Mouse (Mus musculus): ENCODE measurements at regions not wholly inside any gene's neighbourhood (a gene's known extent, or its start where the extent isn't known, plus 50 kb on each side); places are given as distances from the start of the nearest gene placed in this dataset.

DNA sequence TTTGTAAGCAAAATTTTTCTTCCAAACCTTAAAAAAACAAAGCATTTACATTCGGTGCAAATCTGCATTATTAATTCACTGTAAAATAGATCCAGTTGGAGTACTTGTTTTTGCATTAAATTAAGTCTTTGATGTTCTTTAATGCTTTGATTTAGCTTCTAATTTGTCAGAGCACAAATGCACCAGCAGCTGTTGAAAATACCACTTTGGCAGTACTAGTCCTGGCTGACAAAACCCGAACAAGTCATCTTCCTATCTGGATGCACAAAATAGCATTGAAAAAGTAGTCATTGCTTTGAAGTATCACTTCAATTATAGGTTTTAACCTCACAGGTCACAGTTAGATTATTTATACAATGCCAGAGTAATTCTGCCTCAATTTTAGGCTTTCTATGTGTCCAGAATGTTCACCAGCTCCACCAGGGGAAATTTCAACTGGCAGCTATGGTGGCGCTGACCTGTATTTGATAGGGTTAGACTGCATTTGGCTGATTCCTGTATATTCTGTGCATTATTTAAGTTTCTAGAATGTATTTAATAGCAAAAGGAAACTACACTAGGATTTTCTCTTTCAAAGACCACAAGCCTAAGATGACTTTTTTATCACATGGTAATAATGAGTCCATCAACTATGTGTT is 163.3 kb upstream of the Zic1 start:
- no peak for TF ChIP-seq POLR2A (IDR thresholded peaks at IDR 0.05; ENCODE audit: insufficient read length, low read depth)
- TF ChIP-seq MAX (IDR thresholded peaks at IDR 0.05; ENCODE audit: low read depth), result no peak
- no peak for TF ChIP-seq SRF (IDR thresholded peaks at IDR 0.05; ENCODE audit: control insufficient read depth, insufficient read length, low read depth)
- no peak for TF ChIP-seq CEBPB (IDR thresholded peaks at IDR 0.05; ENCODE audit: insufficient read depth, poor library complexity, severe bottlenecking)
- no peak for TF ChIP-seq TCF12 (IDR thresholded peaks at IDR 0.05; ENCODE audit: insufficient read depth, poor library complexity, severe bottlenecking)
- TF ChIP-seq MYOG (IDR thresholded peaks at IDR 0.05; ENCODE audit: control insufficient read depth in 1 of 3, insufficient read depth in 1 of 3, insufficient read length in 2 of 3, low read depth in 2 of 3), result no peak
- no peak for TF ChIP-seq POLR2AphosphoS2 (IDR thresholded peaks at IDR 0.05; ENCODE audit: insufficient read length, low read depth)
- TF ChIP-seq USF1 (IDR thresholded peaks at IDR 0.05; ENCODE audit: low read depth), result no peak
- no peak for TF ChIP-seq E2F4 (IDR thresholded peaks at IDR 0.05; ENCODE audit: insufficient read depth)
- no peak for TF ChIP-seq MYOD1 (IDR thresholded peaks at IDR 0.05; ENCODE audit: control insufficient read depth in 1 of 3, insufficient read length in 2 of 3, low read depth in 2 of 3)
- no peak for TF ChIP-seq REST (IDR thresholded peaks at IDR 0.05; ENCODE audit: insufficient read depth, insufficient read length)
- TF ChIP-seq TCF3 (IDR thresholded peaks at IDR 0.05; ENCODE audit: insufficient read length, low read depth), result no peak
